Mouse (Mus musculus): ENCODE measurements around the gene Ift122.

Gene Ift122

GRCm38 (mm10) chr6:115959151-115959691 lies 106.0 kb downstream of the Ift122 start:
- DNase-seq (ENCODE audit: low read depth), result no peak

GRCm38 (mm10) chr6:115960322-115960721 lies 107.1 kb downstream of the Ift122 start:
- DNase-seq (ENCODE audit: low read depth), result no peak

- no peak for DNase-seq (ENCODE audit: low read depth)
Observed at GRCm38 (mm10) chr6:115961743-115962142, 108.5 kb downstream of the Ift122 start.

- no peak for DNase-seq (ENCODE audit: low read depth)
Observed at GRCm38 (mm10) chr6:115962439-115963085, 109.3 kb downstream of the Ift122 start.

- no peak for DNase-seq (ENCODE audit: low read depth)
Observed at GRCm38 (mm10) chr6:115963656-115964055, 110.4 kb downstream of the Ift122 start.

GRCm38 (mm10) chr6:115966227-115966966 lies 113.1 kb downstream of the Ift122 start:
- no peak for DNase-seq (ENCODE audit: low read depth)

- DNase-seq (ENCODE audit: low read depth), result no peak
Observed at GRCm38 (mm10) chr6:115967291-115967880, 114.1 kb downstream of the Ift122 start.

GRCm38 (mm10) chr6:115968086-115968485 lies 114.8 kb downstream of the Ift122 start:
- no peak for DNase-seq (ENCODE audit: low read depth)

- DNase-seq (ENCODE audit: low read depth), result no peak
Observed at GRCm38 (mm10) chr6:115968700-115969099, 115.4 kb downstream of the Ift122 start.

GRCm38 (mm10) chr6:115969103-115969502 lies 115.8 kb downstream of the Ift122 start:
- DNase-seq (ENCODE audit: low read depth), result no peak

GRCm38 (mm10) chr6:115969952-115970351 lies 116.7 kb downstream of the Ift122 start:
- DNase-seq (ENCODE audit: low read depth), result no peak

GRCm38 (mm10) chr6:115971273-115972060 lies 118.2 kb downstream of the Ift122 start:
- DNase-seq (ENCODE audit: low read depth), result no peak

GRCm38 (mm10) chr6:115972083-115972764 lies 119.0 kb downstream of the Ift122 start:
- DNase-seq (ENCODE audit: low read depth), result no peak

- no peak for DNase-seq (ENCODE audit: low read depth)
Observed at GRCm38 (mm10) chr6:115973139-115973875, 120.0 kb downstream of the Ift122 start.

- no peak for DNase-seq (ENCODE audit: low read depth)
Observed at GRCm38 (mm10) chr6:115973881-115974662, 120.8 kb downstream of the Ift122 start.

GRCm38 (mm10) chr6:115975606-115976005 lies 122.3 kb downstream of the Ift122 start:
- DNase-seq (ENCODE audit: low read depth), result no peak
